Mouse (Mus musculus): ENCODE results near the gene Ggta1.

- TF ChIP-seq POLR2A (IDR thresholded peaks at IDR 0.05; ENCODE audit: borderline replicate concordance, control insufficient read depth, low read depth, low read length), result no peak
- TF ChIP-seq CTCF (IDR thresholded peaks at IDR 0.05; ENCODE audit: control insufficient read depth, insufficient read depth, low read length), result no peak
Measured at GRCm38 (mm10) chr2:35497662-35498196, 34.7 kb upstream of the Ggta1 start.
